Mouse (Mus musculus): ENCODE measurements around the gene Magi1. TPM values are rescaled to one million over a fixed set of nuclear protein-coding genes. Genes with fewer than 3 reads are reported as not detected.
A peak's percentile ranks its signal among the peaks of the same experiment; 100 is the strongest.

Magi1 gene
- polyA plus RNA-seq (2014; fragmentation: Nextera tagmentation; extraction: Ambion mirVana): 25.3 and 27.6 TPM in 2 replicates

GRCm38 (mm10) chr6:94283318-94284061 is at the start of gene Magi1:
Gene Magi1, minus strand, starts transcription at chr6:94283917.
- WGBS: under 1% methylated on average over 85 of the region's 86 CpGs
- Histone ChIP-seq H3K4me1 (replicated peaks; ENCODE audit: control insufficient read depth, insufficient read depth, low read length) (peaks cover 14% of the 10 kb centered on the region; the same call in 1 of the 2 replicates), H3K4me3 (replicated peaks; ENCODE audit: low read length) (peak within 1 kb of the TSS; percentile 68), H3K27ac (peak within 1 kb of the TSS; percentile 87), H3K27me3 (ENCODE audit: control insufficient read depth, insufficient read depth, low read length) (no peaks in the 10 kb centered on the region), H3K9me3 (ENCODE audit: control insufficient read depth, low read length) (no peaks in the 10 kb centered on the region), H3K36me3 (replicated peaks; ENCODE audit: control insufficient read depth, insufficient read depth) (no peaks in the 10 kb centered on the region), H3K4me2 (replicated peaks) (peak within 1 kb of the TSS; percentile 90), H3K9ac (peak within 1 kb of the TSS; percentile 67)
- DNase-seq (ENCODE audit: low spot score) (peak; percentile 95), ATAC-seq (ENCODE audit: low FRiP score) (peak; percentile 96)

GRCm38 (mm10) chr6:94327143-94327542 is 43.4 kb upstream of the Magi1 start:
- WGBS: 78% methylated on average over 4 of the region's 4 CpGs

GRCm38 (mm10) chr6:94316886-94317285 is 33.2 kb upstream of the Magi1 start:
- Histone ChIP-seq H3K36me3 (replicated peaks; ENCODE audit: control insufficient read depth, insufficient read depth) (no peaks in the 10 kb centered on the region), H3K4me1 (replicated peaks; ENCODE audit: control insufficient read depth, insufficient read depth, low read length) (no peaks in the 10 kb centered on the region), H3K9me3 (ENCODE audit: control insufficient read depth, low read length) (no peaks in the 10 kb centered on the region), H3K4me2 (replicated peaks) (no peak overlapping the region), H3K27me3 (ENCODE audit: control insufficient read depth, insufficient read depth, low read length) (no peaks in the 10 kb centered on the region), H3K4me3 (replicated peaks; ENCODE audit: low read length) (no peak overlapping the region), H3K27ac (no peak overlapping the region), H3K9ac (no peak overlapping the region)
- DNase-seq (ENCODE audit: low spot score) (no peak), ATAC-seq (ENCODE audit: low FRiP score) (no peak)
- 89% methylated on average over 3 of the region's 3 CpGs for WGBS

More at GRCm38 (mm10) chr6:94327143-94327542, 43.4 kb upstream of the Magi1 start:
- ATAC-seq (ENCODE audit: low FRiP score) (no peak), DNase-seq (ENCODE audit: low spot score) (no peak)
- Histone ChIP-seq H3K27ac (no peak overlapping the region), H3K4me2 (replicated peaks) (no peak overlapping the region), H3K9me3 (ENCODE audit: control insufficient read depth, low read length) (no peaks in the 10 kb centered on the region), H3K4me3 (replicated peaks; ENCODE audit: low read length) (no peak overlapping the region), H3K36me3 (replicated peaks; ENCODE audit: control insufficient read depth, insufficient read depth) (no peaks in the 10 kb centered on the region), H3K27me3 (ENCODE audit: control insufficient read depth, insufficient read depth, low read length) (no peaks in the 10 kb centered on the region), H3K9ac (no peak overlapping the region), H3K4me1 (replicated peaks; ENCODE audit: control insufficient read depth, insufficient read depth, low read length) (no peaks in the 10 kb centered on the region)

- DNase-seq (ENCODE audit: low spot score) (no peak), ATAC-seq (ENCODE audit: low FRiP score) (no peak)
- H3K27ac ChIP-seq: no peak overlapping the region
- no peaks in the 10 kb centered on the region for H3K9me3 ChIP-seq (ENCODE audit: control insufficient read depth, low read length)
- no peak overlapping the region for H3K4me3 ChIP-seq (replicated peaks; ENCODE audit: low read length)
- no peaks in the 10 kb centered on the region for H3K27me3 ChIP-seq (ENCODE audit: control insufficient read depth, insufficient read depth, low read length)
- 67% methylated on average over 7 of the region's 7 CpGs for WGBS
- H3K4me2 ChIP-seq (replicated peaks): no peak overlapping the region
- no peak overlapping the region for H3K9ac ChIP-seq
- peaks cover 4% of the 10 kb centered on the region; the same call in 1 of the 2 replicates for H3K4me1 ChIP-seq (replicated peaks; ENCODE audit: control insufficient read depth, insufficient read depth, low read length)
- no peaks in the 10 kb centered on the region for H3K36me3 ChIP-seq (replicated peaks; ENCODE audit: control insufficient read depth, insufficient read depth)
Observed at GRCm38 (mm10) chr6:94312285-94312684, 28.6 kb upstream of the Magi1 start.

GRCm38 (mm10) chr6:94308498-94308897 is 24.8 kb upstream of the Magi1 start:
- Histone ChIP-seq H3K4me1 (replicated peaks; ENCODE audit: control insufficient read depth, insufficient read depth, low read length) (peaks cover 4% of the 10 kb centered on the region; the same call in 1 of the 2 replicates), H3K27ac (peak overlapping the region; percentile 38; the same call in 1 of the 2 replicates), H3K27me3 (ENCODE audit: control insufficient read depth, insufficient read depth, low read length) (no peaks in the 10 kb centered on the region), H3K36me3 (replicated peaks; ENCODE audit: control insufficient read depth, insufficient read depth) (no peaks in the 10 kb centered on the region), H3K4me3 (replicated peaks; ENCODE audit: low read length) (no peak overlapping the region), H3K9me3 (ENCODE audit: control insufficient read depth, low read length) (no peaks in the 10 kb centered on the region), H3K9ac (no peak overlapping the region), H3K4me2 (replicated peaks) (no peak overlapping the region; the same call in 1 of the 2 replicates)
- peak; percentile 47 for DNase-seq (ENCODE audit: low spot score)
- no peak for ATAC-seq (ENCODE audit: low FRiP score)
- 25% methylated on average over 7 of the region's 7 CpGs for WGBS

GRCm38 (mm10) chr6:94303512-94303911 is 19.8 kb upstream of the Magi1 start:
- DNase-seq (ENCODE audit: low spot score): no peak
- Histone ChIP-seq H3K36me3 (replicated peaks; ENCODE audit: control insufficient read depth, insufficient read depth) (no peaks in the 10 kb centered on the region), H3K27ac (no peak overlapping the region), H3K27me3 (ENCODE audit: control insufficient read depth, insufficient read depth, low read length) (no peaks in the 10 kb centered on the region), H3K9ac (no peak overlapping the region), H3K4me3 (replicated peaks; ENCODE audit: low read length) (no peak overlapping the region), H3K4me1 (replicated peaks; ENCODE audit: control insufficient read depth, insufficient read depth, low read length) (peaks cover 4% of the 10 kb centered on the region; the same call in 1 of the 2 replicates), H3K9me3 (ENCODE audit: control insufficient read depth, low read length) (no peaks in the 10 kb centered on the region), H3K4me2 (replicated peaks) (no peak overlapping the region)
- 86% methylated on average over 6 of the region's 6 CpGs for WGBS
- ATAC-seq (ENCODE audit: low FRiP score): no peak

- Histone ChIP-seq H3K4me2 (replicated peaks) (no peak overlapping the region), H3K4me3 (replicated peaks; ENCODE audit: low read length) (no peak overlapping the region), H3K9ac (no peak overlapping the region), H3K27me3 (ENCODE audit: control insufficient read depth, insufficient read depth, low read length) (no peaks in the 10 kb centered on the region), H3K27ac (no peak overlapping the region), H3K9me3 (ENCODE audit: control insufficient read depth, low read length) (no peaks in the 10 kb centered on the region), H3K4me1 (replicated peaks; ENCODE audit: control insufficient read depth, insufficient read depth, low read length) (no peaks in the 10 kb centered on the region), H3K36me3 (replicated peaks; ENCODE audit: control insufficient read depth, insufficient read depth) (no peaks in the 10 kb centered on the region)
- DNase-seq (ENCODE audit: low spot score) (no peak), ATAC-seq (ENCODE audit: low FRiP score) (no peak)
- WGBS: 89% methylated on average over 10 of the region's 10 CpGs
Observed at GRCm38 (mm10) chr6:94301804-94302203, 18.1 kb upstream of the Magi1 start.

GRCm38 (mm10) chr6:94300562-94300961 is 16.8 kb upstream of the Magi1 start:
- Histone ChIP-seq H3K9me3 (ENCODE audit: control insufficient read depth, low read length) (no peaks in the 10 kb centered on the region), H3K4me3 (replicated peaks; ENCODE audit: low read length) (no peak overlapping the region), H3K27ac (no peak overlapping the region), H3K36me3 (replicated peaks; ENCODE audit: control insufficient read depth, insufficient read depth) (no peaks in the 10 kb centered on the region), H3K4me2 (replicated peaks) (no peak overlapping the region), H3K4me1 (replicated peaks; ENCODE audit: control insufficient read depth, insufficient read depth, low read length) (no peaks in the 10 kb centered on the region), H3K27me3 (ENCODE audit: control insufficient read depth, insufficient read depth, low read length) (no peaks in the 10 kb centered on the region), H3K9ac (no peak overlapping the region)
- DNase-seq (ENCODE audit: low spot score) (no peak), ATAC-seq (ENCODE audit: low FRiP score) (no peak)
- 89% methylated on average over 3 of the region's 3 CpGs for WGBS

GRCm38 (mm10) chr6:94287387-94287786 is 3.7 kb upstream of the Magi1 start:
- no peak overlapping the region for H3K9ac ChIP-seq
- no peak overlapping the region for H3K27ac ChIP-seq
- DNase-seq (ENCODE audit: low spot score): no peak
- H3K4me3 ChIP-seq (replicated peaks; ENCODE audit: low read length): no peak overlapping the region
- no peaks in the 10 kb centered on the region for H3K9me3 ChIP-seq (ENCODE audit: control insufficient read depth, low read length)
- no peaks in the 10 kb centered on the region for H3K27me3 ChIP-seq (ENCODE audit: control insufficient read depth, insufficient read depth, low read length)
- H3K4me2 ChIP-seq (replicated peaks): no peak overlapping the region
- no peaks in the 10 kb centered on the region for H3K36me3 ChIP-seq (replicated peaks; ENCODE audit: control insufficient read depth, insufficient read depth)
- ATAC-seq (ENCODE audit: low FRiP score): no peak
- H3K4me1 ChIP-seq (replicated peaks; ENCODE audit: control insufficient read depth, insufficient read depth, low read length): 0 out of 2 replicates have a peak, but pooled peaks cover 6% of the 10 kb centered on the region
